Mouse (Mus musculus): ENCODE measurements around the gene Pdcd1lg2. TPM values are rescaled to one million over a fixed set of nuclear protein-coding genes. Genes with fewer than 3 reads are reported as not detected.
A peak's percentile ranks its signal among the peaks of the same experiment; 100 is the strongest.

Gene Pdcd1lg2
- not detected in 2 replicates for polyA plus RNA-seq (2014; fragmentation: Nextera tagmentation; extraction: Ambion mirVana)

DNA sequence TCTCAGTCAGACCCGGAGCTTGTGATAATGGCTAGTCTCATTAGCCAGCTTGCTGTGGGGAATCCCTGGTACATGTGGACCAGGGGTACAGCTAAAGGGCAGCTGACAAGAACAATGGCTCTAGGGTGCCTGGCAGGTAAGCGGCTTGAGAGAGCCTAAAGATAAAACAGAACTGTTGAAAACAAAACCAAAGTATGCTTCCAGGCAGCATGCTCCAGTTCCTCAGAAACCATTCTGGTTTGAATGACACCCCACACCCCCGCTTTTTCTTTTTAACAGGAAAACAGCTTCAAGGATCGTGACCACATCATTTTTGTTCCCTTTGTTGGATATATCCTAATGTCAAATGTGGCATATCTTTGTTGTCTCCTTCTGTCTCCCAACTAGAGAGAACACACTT lies at the start of gene Pdcd1lg2:
Gene Pdcd1lg2 (plus strand): TSS at position 301 of the 400 bp plus-strand sequence.
- WGBS = 73% methylated on average over 4 of the region's 4 CpGs
- ATAC-seq (ENCODE audit: low read depth) = no peak

DNA sequence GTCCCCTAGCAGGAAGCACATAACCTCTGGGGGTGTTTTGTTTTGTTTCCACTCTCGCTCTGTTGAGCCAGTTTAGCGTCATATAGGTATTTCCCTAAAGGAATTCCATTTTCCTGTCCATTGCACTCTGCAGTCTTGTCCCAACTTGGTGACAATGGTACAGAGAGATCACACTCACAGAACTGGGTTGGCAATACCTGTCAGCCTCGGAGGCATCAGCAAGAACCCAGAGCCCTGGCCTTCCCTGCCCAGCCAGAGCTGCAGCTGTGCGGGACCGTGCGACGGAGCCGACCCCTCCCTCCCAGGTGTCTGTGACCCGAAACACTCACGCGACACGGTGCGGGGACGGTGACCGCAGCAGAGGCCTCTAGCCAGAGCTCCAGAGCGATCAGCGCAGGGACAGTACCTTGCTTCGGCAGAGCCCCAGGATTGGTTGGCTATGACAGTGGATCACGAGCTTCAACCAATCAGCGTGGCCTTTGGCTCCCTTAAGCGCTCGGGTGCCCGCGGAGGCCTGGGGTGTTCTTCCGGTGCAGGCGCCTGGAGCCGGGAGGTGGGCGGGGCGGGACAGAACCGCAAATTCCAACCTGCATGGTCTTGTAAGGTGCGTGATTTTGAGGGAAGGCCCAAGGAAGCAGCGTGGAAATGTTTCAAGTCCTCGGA lies 49.1 kb upstream of the Pdcd1lg2 start:
- H3K27ac ChIP-seq (replicated peaks; ENCODE audit: low read depth, low read length) = no peak overlapping the region
- WGBS = 2% methylated on average over 33 of the region's 33 CpGs
- H3K27me3 ChIP-seq (replicated peaks; ENCODE audit: control insufficient read depth, insufficient read depth, low read length) = no peaks in the 10 kb centered on the region
- H3K4me2 ChIP-seq (ENCODE audit: low read depth, low read length) = peak overlapping the region; percentile 85
- peaks cover 6% of the 10 kb centered on the region; the same call in 1 of the 2 replicates for H3K36me3 ChIP-seq (ENCODE audit: control insufficient read depth, insufficient read depth, low read length)
- H3K9me3 ChIP-seq (ENCODE audit: control insufficient read depth, low read length) = no peaks in the 10 kb centered on the region
- H3K4me1 ChIP-seq (ENCODE audit: control insufficient read depth, insufficient read depth, low read length) = peaks cover 14% of the 10 kb centered on the region; the same call in 1 of the 2 replicates
- peak; percentile 99 for ATAC-seq (ENCODE audit: low read depth)
- H3K4me3 ChIP-seq (ENCODE audit: low read depth, low read length) = peak overlapping the region; percentile 69
- DNase-seq (ENCODE audit: low spot score) = peak; percentile 97
- H3K9ac ChIP-seq (ENCODE audit: low read depth, low read length) = peak overlapping the region; percentile 77

More for the DNA sequence above, at the start of gene Pdcd1lg2:
- H3K9me3 ChIP-seq (ENCODE audit: control insufficient read depth, low read length) = no peaks in the 10 kb centered on the region
- no peak within 1 kb of the TSS for H3K4me3 ChIP-seq (ENCODE audit: low read depth, low read length)
- DNase-seq (ENCODE audit: low spot score) = no peak
- H3K27me3 ChIP-seq (replicated peaks; ENCODE audit: control insufficient read depth, insufficient read depth, low read length) = no peaks in the 10 kb centered on the region
- H3K9ac ChIP-seq (ENCODE audit: low read depth, low read length) = no peak within 1 kb of the TSS
- peaks cover 14% of the 10 kb centered on the region for H3K4me1 ChIP-seq (ENCODE audit: control insufficient read depth, insufficient read depth, low read length)
- no peak within 1 kb of the TSS for H3K4me2 ChIP-seq (ENCODE audit: low read depth, low read length)
- no peak within 1 kb of the TSS for H3K27ac ChIP-seq (replicated peaks; ENCODE audit: low read depth, low read length)
- H3K36me3 ChIP-seq (ENCODE audit: control insufficient read depth, insufficient read depth, low read length) = no peaks in the 10 kb centered on the region

DNA sequence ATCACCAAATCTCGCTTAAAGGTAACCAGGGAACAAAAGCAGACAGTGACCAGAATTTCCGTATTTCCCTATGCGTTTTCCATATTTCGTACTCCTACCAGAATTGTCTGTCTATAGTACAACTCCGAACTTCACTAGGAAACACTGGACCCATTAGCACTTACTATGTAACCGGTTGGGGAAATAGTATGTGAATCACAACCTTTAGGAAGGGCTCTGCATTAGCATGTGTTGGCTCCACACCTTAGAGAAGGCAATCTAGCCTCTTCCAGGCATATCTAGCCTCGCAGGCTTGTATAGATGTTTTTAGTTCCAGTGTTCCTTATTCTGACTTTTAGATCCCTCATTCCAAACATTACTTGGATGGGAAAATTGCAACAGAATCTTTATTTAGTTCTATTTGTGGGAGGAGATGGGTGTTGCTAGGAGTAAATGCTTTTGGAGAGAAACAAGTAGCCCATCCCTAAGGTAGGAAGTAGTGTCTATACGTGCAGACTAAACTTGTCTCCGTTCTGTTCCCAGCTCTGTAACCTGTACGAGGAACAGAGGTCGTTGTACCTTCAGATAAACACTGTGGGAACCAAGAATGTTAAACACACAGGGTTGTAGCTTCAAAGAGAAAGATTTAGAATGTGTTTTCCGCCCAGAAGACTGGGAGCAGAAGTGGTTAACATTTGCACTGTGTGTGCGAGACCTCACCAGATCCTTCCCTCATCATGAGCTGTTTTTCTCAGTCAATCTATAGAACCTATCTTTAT lies 48.4 kb upstream of the Pdcd1lg2 start:
- Histone ChIP-seq H3K4me2 (ENCODE audit: low read depth, low read length) (peak overlapping the region; percentile 85), H3K36me3 (ENCODE audit: control insufficient read depth, insufficient read depth, low read length) (peaks cover 6% of the 10 kb centered on the region; the same call in 1 of the 2 replicates), H3K27me3 (replicated peaks; ENCODE audit: control insufficient read depth, insufficient read depth, low read length) (no peaks in the 10 kb centered on the region), H3K9ac (ENCODE audit: low read depth, low read length) (peak overlapping the region; percentile 77), H3K4me3 (ENCODE audit: low read depth, low read length) (peak overlapping the region; percentile 69), H3K27ac (replicated peaks; ENCODE audit: low read depth, low read length) (no peak overlapping the region), H3K4me1 (ENCODE audit: control insufficient read depth, insufficient read depth, low read length) (peaks cover 14% of the 10 kb centered on the region; the same call in 1 of the 2 replicates), H3K9me3 (ENCODE audit: control insufficient read depth, low read length) (no peaks in the 10 kb centered on the region)
- 0 out of 2 replicates have a peak, but pooled peaks have one; percentile 19 for ATAC-seq (ENCODE audit: low read depth)
- WGBS = 43% methylated on average over 13 of the region's 13 CpGs
- DNase-seq (ENCODE audit: low spot score) = no peak

GRCm38 (mm10) chr19:29363557-29363956 lies 47.2 kb upstream of the Pdcd1lg2 start:
- Histone ChIP-seq H3K9me3 (ENCODE audit: control insufficient read depth, low read length) (no peaks in the 10 kb centered on the region), H3K36me3 (ENCODE audit: control insufficient read depth, insufficient read depth, low read length) (no peaks in the 10 kb centered on the region), H3K27ac (replicated peaks; ENCODE audit: low read depth, low read length) (no peak overlapping the region), H3K4me2 (ENCODE audit: low read depth, low read length) (no peak overlapping the region), H3K4me3 (ENCODE audit: low read depth, low read length) (no peak overlapping the region), H3K27me3 (replicated peaks; ENCODE audit: control insufficient read depth, insufficient read depth, low read length) (no peaks in the 10 kb centered on the region), H3K4me1 (ENCODE audit: control insufficient read depth, insufficient read depth, low read length) (peaks cover 14% of the 10 kb centered on the region; the same call in 1 of the 2 replicates), H3K9ac (ENCODE audit: low read depth, low read length) (no peak overlapping the region)
- 82% methylated on average over 7 of the region's 7 CpGs for WGBS
- DNase-seq (ENCODE audit: low spot score) (no peak), ATAC-seq (ENCODE audit: low read depth) (no peak)

GRCm38 (mm10) chr19:29364076-29364475 lies 46.6 kb upstream of the Pdcd1lg2 start:
- 74% methylated on average over 5 of the region's 5 CpGs for WGBS
- H3K27ac ChIP-seq (replicated peaks; ENCODE audit: low read depth, low read length) = no peak overlapping the region
- H3K9ac ChIP-seq (ENCODE audit: low read depth, low read length) = no peak overlapping the region

GRCm38 (mm10) chr19:29365105-29365504 lies 45.6 kb upstream of the Pdcd1lg2 start:
- Histone ChIP-seq H3K27me3 (replicated peaks; ENCODE audit: control insufficient read depth, insufficient read depth, low read length) (no peaks in the 10 kb centered on the region), H3K9me3 (ENCODE audit: control insufficient read depth, low read length) (no peaks in the 10 kb centered on the region), H3K27ac (replicated peaks; ENCODE audit: low read depth, low read length) (no peak overlapping the region), H3K36me3 (ENCODE audit: control insufficient read depth, insufficient read depth, low read length) (no peaks in the 10 kb centered on the region), H3K4me3 (ENCODE audit: low read depth, low read length) (no peak overlapping the region), H3K4me1 (ENCODE audit: control insufficient read depth, insufficient read depth, low read length) (peaks cover 14% of the 10 kb centered on the region; the same call in 1 of the 2 replicates), H3K9ac (ENCODE audit: low read depth, low read length) (no peak overlapping the region), H3K4me2 (ENCODE audit: low read depth, low read length) (no peak overlapping the region)
- ATAC-seq (ENCODE audit: low read depth) (no peak), DNase-seq (ENCODE audit: low spot score) (no peak)
- WGBS = 23% methylated on average over 3 of the region's 3 CpGs

More at GRCm38 (mm10) chr19:29364076-29364475, 46.6 kb upstream of the Pdcd1lg2 start:
- no peak overlapping the region for H3K4me2 ChIP-seq (ENCODE audit: low read depth, low read length)
- no peaks in the 10 kb centered on the region for H3K36me3 ChIP-seq (ENCODE audit: control insufficient read depth, insufficient read depth, low read length)
- H3K9me3 ChIP-seq (ENCODE audit: control insufficient read depth, low read length) = no peaks in the 10 kb centered on the region
- ATAC-seq (ENCODE audit: low read depth) = no peak
- H3K27me3 ChIP-seq (replicated peaks; ENCODE audit: control insufficient read depth, insufficient read depth, low read length) = no peaks in the 10 kb centered on the region
- peaks cover 14% of the 10 kb centered on the region; the same call in 1 of the 2 replicates for H3K4me1 ChIP-seq (ENCODE audit: control insufficient read depth, insufficient read depth, low read length)
- DNase-seq (ENCODE audit: low spot score) = peak; percentile 17
- no peak overlapping the region for H3K4me3 ChIP-seq (ENCODE audit: low read depth, low read length)

DNA sequence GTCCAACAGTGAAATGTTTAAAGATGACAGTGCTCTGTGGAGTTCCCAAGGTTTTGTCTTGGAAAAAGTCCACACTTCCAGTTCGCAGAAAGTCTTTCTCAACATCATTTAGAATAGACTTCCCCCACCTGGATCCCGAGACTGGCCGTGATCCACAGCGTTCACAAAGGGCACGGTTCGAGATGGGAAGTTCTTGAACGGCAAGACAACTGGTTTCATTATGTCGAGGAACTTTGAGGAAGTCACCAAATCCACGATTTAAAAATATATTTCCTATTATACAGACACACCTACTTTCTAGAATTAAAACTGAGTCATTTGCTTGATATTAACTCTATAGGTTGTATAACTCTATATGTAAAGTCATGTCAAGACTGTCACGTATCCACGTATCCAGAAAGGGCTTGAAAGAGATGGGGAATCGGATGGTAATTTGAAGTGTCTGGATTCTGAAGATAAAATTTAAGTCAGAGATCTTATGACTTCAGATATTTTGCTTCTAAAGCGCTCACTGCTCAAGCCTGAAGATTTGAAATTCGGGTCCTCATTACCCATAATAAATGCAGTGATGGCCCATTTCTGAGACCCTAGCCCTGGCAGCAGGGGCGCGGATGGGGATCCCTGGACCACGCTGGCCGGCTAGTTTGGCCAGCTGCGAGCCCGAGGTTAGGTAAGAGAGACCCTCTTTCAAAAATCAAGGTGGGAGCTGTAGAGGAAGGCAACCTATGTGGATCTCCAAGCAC lies 44.3 kb upstream of the Pdcd1lg2 start:
- H3K4me3 ChIP-seq (ENCODE audit: low read depth, low read length) = peak overlapping the region; percentile 50
- WGBS = 51% methylated on average over 20 of the region's 20 CpGs
- ATAC-seq (ENCODE audit: low read depth) (no peak), DNase-seq (ENCODE audit: low spot score) (no peak)
- no peaks in the 10 kb centered on the region for H3K36me3 ChIP-seq (ENCODE audit: control insufficient read depth, insufficient read depth, low read length)
- H3K9ac ChIP-seq (ENCODE audit: low read depth, low read length) = peak overlapping the region; percentile 60
- no peaks in the 10 kb centered on the region for H3K27me3 ChIP-seq (replicated peaks; ENCODE audit: control insufficient read depth, insufficient read depth, low read length)
- H3K27ac ChIP-seq (replicated peaks; ENCODE audit: low read depth, low read length) = no peak overlapping the region
- 0 out of 2 replicates have a peak, but pooled peaks cover 4% of the 10 kb centered on the region for H3K4me1 ChIP-seq (ENCODE audit: control insufficient read depth, insufficient read depth, low read length)
- no peaks in the 10 kb centered on the region for H3K9me3 ChIP-seq (ENCODE audit: control insufficient read depth, low read length)
- H3K4me2 ChIP-seq (ENCODE audit: low read depth, low read length) = peak overlapping the region; percentile 84

DNA sequence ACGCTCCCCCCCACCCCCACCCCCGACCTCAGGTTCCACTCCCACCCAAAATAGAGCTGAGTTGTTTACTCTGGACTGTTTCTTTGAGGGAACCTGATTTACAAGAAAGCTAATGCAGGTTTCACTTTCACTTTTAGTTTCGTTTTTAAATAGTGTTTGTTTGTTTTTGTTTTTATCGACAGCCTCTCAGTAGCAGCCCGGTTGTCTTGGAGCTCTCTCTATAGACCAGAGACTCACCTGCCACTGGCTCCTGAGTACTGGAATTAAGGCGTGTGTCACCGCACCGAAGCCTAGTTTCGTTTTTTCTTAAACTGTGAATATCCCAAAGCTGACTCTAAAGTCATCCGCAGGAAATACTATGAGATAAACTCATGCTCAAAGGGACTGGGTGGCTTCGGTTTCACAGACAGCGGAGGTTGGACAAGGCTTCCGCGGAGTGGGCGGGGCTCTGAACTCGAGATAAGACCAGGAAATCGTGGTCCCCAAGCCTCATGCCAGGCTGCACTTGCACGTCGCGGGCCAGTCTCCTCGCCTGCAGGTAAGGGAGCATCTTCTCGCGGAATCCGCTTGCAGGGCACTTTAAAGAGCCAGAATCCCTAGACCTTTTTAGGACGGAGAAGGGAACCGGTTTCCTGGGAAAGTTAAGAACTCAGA lies 43.6 kb upstream of the Pdcd1lg2 start, which contains the start of the genes Plgrkt and Cd274:
Gene Plgrkt (minus strand): TSS at position 422 of the 654 bp plus-strand sequence.
Gene Cd274 (plus strand): TSS at position 487 of the 654 bp plus-strand sequence.
- Histone ChIP-seq H3K27ac (replicated peaks; ENCODE audit: low read depth, low read length) (no peak within 1 kb of the TSS), H3K4me2 (ENCODE audit: low read depth, low read length) (peak within 1 kb of the TSS; percentile 84), H3K27me3 (replicated peaks; ENCODE audit: control insufficient read depth, insufficient read depth, low read length) (no peaks in the 10 kb centered on the region), H3K9ac (ENCODE audit: low read depth, low read length) (peak within 1 kb of the TSS; percentile 60), H3K9me3 (ENCODE audit: control insufficient read depth, low read length) (no peaks in the 10 kb centered on the region), H3K4me1 (ENCODE audit: control insufficient read depth, insufficient read depth, low read length) (0 out of 2 replicates have a peak, but pooled peaks cover 8% of the 10 kb centered on the region), H3K4me3 (ENCODE audit: low read depth, low read length) (peak within 1 kb of the TSS; percentile 50), H3K36me3 (ENCODE audit: control insufficient read depth, insufficient read depth, low read length) (no peaks in the 10 kb centered on the region)
- DNase-seq (ENCODE audit: low spot score) = peak; percentile 89
- WGBS = 2% methylated on average over 26 of the region's 26 CpGs
- no peak for ATAC-seq (ENCODE audit: low read depth)
